Mouse (Mus musculus) regulatory T cell (primary cell): ENCODE results near the gene Rptor.

ENCODE experiments used
- in situ Hi-C: fragments of 300-600 bp; cut with MboI, MseI; formaldehyde crosslinking; loops from one replicate; pipeline ENCODE4 v1.15.1; 2025; ENCODE audit warnings: high pct_unique_total_duplicates

The Rptor gene

DNA sequence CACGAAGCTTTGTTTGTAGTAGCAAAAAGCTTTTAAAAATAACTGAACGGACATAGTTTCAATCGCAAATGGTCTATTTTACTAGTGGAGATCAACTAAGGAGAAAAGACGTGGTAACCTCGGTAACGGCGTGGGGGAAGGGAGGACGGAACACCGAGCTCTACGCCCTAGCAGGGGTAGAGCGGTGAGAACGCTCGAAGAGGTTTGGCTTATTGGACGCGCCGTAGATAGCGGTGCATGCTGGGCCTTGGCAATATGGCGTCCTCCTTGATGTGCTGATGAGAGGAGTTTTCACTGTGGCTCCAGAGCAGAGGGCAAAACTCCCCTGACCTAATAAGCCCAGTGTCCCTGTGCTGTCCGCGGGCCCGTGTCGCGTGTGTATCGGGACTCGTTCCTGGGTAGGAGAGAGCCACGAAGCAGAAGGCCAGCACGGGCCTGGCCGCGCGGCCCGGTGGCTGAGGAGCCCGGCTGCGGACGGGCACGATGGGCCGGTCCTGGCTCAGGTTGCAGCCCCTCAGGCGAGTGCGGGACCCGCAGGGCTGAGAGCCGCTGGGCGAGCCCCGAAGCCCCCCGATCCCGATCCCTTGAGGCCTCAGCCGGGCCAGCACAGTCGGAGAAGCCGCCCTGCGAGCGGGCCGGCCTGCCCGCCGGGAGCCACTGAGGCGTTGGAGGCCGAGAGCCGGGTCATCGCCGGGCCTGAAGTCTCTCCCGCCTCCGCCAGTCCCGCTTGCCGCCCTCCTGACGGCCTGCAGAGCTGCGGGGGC is at the start of gene Rptor:
TSS of gene Rptor (plus strand) at position 143 of the 764 bp plus-strand sequence.
- in situ Hi-C loops, result no loop called here

DNA sequence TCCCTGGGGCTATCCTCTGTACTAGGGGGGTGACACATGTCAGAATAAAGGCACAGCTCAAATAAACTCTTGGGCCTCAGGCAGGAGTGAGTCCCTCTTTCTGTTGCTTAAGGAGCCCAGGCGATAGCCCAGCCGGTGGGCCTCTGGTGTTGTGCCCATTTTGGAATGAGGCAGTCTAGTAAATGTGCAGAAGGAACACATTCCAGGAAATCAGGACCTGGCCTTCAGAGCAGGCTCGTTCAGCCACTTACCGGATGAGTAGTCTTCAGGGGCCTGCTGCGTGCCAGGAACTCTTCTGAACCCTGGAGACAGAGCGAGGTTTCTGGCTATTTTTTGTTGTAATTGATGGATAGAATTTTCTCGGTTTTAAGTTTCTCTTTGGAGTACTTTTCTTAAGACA is 48.0 kb upstream of the Rptor start:
- in situ Hi-C loops, result no loop called here

DNA sequence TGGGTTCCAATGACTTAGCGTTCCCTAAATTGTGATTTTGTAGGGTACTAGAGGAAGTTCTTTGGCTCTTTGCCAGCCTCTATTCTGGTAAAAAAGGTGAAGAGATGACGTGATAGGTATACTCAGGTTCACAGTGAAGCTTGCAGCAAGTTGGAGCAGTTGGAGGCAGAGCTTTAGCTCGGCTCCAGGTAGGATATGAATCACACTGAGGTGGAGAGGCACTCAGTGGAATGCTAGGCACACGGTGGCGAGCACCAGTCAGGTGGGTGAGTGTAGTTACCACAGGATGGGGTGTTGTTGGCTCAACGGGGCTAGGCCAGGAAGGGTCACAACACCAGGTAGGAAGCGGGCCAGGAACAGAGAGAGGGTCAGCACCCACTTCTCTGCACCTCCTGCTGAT is 47.5 kb upstream of the Rptor start:
- in situ Hi-C loops, result no loop called here

DNA sequence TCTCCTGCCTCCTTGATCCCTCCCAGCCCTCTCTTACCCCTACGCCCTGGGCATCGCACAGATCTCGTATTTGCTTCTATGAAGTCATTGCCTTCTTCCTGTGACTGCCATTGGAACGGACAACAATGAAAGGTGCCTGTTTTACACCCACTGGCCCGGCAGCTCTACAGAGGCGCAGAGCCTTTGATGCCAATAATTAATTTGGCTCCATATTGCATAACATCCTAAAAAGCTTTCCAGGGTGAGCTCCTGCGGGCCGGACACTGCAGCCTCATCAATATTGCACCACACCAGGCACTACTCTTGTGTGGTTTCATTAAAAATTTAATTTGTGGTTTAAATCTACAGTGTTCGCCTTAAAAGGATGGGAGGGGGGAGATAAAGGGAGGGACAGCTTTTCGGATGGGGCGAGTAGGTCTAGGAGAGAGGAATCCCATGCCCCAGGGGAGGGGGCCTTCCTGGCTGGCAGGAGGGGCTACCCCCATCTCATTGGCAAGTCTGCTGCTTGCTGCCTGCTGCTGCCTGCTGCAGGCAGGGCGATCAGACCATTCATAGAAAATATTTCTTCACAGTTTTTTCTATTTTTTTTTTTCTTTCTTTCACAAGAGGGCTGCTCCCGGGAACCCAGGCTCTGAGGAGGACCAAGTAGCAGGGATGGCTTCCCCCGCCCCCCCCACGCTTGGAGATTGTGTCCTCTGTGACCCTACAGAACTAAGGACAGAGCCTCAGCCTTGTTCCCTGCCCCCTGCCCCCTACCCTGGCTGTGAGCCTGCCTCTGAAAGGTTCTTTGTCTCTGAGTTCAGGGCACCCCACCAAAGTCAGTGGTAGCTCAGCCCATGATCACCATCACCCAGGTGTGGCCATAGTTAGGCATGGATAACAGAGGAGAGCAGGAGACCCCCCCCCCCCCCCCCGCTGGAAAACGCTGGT is 44.5 kb upstream of the Rptor start:
- in situ Hi-C loops, result no loop called here

DNA sequence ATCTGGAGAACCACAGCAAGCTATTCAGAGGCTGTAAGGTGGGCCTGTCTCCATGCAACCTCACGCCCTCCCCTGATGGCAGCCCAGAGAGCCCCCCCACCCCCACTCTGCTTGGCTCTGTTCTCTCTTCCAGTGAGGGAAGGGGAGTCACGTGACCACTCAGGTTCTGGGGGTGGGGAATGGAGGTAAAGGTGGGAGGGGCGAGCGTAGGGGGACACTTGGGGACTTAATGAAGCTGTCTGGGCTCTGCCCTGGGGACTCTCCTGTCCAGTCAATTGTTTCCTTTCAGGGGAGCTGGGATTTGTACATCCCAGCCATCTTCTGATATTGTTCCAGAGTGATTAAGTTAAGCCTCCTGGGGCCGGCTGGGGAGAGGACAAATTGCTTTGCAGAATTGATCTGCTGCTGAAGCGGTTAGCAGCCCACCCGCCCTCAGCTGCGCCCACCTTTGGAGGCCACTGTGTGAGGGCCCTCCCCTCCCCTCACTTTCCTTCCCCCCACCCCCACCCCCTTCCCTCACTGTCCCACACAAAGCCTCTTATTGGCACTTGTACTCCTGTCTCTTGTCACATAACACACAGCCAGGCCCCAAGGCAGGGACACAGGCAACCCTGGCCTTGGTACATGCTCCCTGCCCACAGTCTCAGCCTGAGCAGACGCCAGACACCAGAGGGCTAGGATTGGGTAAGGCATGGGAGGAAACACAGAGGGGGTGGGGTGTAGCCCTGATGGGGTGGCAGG is 43.7 kb upstream of the Rptor start:
- in situ Hi-C loops, result no loop called here

DNA sequence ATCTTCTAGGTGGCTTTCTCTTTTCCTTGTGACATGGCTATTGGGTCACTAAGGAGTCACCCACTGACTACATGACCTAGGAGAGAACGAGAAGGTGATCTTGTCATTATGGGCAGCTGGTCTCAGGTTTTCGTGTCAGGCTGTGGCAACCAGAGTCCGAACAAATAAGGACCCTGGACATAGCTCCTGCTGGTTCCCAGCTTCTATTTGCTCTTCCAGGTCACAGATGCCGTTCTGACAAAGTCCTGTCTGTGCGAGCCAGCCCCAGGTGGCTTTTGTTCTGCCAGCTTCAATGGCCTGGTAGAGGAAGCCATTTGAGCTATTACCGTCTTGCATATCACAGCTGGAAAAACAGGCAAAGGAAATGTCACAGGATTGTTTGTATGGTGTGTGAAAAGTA is 40.4 kb upstream of the Rptor start:
- in situ Hi-C loops, result no loop called here

DNA sequence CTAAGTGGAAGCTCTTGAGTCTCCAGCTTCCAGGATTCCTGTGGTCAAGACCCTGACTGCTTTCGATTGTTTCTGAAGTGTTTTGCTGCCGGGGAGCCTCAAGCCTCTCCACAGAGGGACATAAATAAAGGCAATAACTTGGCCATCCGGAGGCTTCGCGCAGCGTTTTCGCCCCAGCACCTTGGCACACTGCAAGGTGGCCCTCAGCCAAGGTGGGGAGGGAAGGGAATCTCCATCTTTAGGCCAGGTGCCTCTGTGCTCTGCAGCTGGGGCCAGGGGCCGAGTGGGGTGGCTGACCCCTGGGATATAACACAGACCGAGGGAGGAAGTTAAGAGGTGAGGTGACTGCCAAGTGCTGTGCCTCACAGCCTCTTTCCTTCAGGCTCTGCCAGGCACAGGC is 39.5 kb upstream of the Rptor start:
- in situ Hi-C loops, result no loop called here

DNA sequence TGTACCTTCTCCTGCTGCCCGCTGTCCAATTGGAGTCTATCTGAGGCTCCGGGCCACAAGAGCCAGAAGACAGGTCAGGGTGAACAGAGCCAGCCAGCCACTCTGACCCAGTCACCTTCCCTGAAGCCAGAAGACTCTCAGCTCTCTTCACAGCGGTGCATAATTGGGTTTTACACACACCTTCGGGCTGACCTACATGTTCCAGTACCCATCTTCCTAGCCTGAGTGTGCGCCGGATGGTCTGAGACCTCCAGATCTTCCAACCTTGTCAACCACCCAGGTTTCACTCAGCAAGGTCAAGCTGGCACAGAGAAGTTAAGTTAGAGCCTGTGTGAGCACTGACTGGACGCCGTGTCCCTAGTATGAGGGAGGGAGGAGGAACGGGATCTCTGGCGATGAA is 38.3 kb upstream of the Rptor start:
- in situ Hi-C loops, result no loop called here

DNA sequence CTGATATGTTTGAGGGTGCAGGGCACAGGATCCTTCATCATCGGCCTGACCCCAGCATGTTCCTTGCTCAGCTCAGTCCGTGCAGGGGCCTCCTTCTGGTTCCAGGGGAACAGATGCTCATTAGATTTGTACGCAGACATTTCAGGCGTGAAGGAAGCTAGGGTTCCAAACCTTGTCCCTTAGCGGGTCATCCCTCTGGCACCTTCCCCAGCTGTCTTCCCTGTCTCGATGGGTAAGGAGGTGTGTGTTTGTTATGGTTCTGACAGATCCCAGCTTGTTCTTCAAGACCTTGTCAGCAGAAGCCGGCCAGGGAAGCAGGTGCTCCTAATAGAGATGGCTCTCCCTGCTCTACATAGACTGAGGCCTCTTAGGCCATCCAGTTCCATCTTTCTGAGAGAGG is 37.7 kb upstream of the Rptor start:
- in situ Hi-C loops, result no loop called here

DNA sequence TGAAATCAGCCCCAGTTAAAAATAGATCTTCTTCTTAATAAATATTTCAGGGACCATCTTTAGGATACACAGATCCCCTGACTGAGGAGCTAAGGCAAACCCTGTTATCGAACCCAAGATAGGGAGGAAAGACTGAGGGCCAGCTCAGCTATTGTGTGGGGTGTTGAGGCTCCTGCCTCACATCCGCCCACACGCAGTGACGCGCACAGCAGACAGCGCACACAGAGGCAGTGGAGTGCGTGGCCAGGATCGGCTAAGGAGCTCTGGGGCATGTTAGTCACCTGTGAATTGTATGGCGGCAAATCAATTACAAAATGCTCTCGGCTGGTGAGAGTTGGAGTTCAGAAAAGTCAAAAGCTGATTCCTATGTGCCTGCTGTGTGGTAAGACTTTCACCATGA is 37.0 kb upstream of the Rptor start:
- in situ Hi-C loops, result no loop called here

DNA sequence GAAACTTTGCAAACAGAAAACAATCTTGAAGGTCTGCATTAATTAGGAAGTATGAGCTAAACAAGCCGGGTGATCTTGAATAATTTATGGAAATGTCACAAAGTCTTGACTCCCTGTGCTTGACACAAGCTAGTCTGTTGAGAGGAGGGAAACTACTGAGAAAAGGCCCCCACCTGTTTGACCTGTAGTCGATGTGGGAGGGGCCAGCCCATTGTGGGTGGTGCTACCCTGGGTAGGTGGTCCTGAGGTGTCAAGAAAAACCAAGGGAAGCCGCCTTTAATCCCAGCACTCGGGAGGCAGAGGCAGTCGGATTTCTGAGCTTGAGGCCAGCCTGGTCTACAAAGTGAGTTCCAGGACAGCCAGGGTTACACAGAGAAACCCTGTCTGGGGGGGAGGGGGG is 36.5 kb upstream of the Rptor start:
- in situ Hi-C loops, result no loop called here

DNA sequence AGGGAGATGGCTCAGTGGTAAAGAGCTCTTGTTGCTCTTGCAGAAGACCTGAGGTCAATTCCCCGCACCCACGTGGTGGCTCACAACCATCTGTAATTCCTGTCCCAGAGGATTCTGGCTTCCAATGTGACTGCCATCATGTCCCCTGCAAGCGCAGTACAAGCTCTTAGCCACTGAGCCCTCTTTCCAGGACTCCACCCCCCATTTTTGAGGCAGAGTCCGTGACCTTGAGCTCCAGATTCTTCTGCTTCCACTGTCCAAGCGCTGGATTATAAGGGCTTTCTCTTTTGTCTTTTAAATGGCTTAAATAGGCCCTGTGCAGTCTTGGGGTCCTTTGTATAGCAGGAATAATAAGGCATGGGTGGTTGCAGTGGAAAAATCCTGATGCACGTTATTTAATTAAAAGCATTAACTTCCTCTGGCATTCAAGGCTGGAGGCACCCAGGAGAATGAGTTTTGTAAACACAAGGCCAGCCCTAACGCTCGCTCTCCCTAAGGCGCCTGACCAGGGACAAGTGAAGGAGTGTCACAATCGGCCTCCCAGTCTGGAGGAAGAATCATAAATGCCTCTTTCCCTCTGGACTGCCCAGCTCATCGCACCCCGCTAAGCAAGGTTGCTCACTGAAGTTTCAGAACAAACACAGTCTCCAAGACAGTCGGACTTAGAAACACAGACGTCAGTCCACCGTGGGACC is 30.2 kb upstream of the Rptor start:
- in situ Hi-C loops, result no loop called here

DNA sequence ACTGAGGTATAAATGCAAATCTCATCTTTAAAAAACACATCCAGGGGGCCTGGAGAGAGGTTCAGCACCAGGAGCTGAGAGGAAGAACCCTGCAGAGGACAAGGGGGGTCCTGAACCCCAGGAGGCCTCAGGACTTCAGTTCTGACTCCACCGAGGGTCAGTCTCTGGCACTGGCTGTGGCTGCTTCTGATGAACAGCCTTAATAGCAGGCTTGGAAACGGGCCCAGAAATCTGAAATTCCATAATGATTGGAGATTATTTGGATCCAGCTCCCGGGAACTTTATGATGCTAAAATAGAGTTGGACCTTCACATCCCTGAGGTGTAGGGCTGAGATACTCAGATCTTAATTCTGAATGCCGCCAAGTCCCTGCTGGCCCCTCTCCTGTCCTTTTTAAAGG is 25.9 kb upstream of the Rptor start:
- in situ Hi-C loops, result no loop called here

DNA sequence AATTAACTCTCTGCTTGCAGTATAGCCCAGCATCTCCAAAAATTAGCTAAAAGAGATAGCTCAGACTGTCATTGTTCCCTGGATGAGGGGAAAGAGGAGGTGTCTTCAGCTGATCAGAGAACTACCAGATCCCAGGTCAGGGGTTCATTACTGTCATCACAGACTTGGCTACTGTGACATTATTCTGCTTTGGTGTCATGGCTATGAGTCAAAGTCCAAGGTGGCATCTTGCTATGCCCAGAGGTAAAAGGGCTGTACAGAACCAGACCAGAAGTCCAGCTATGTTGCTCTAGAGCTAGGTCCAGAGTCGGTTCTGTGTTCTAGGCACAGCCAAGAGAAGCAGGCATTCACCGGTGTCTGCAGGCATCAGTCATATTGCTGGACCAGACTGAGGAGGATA is 25.0 kb upstream of the Rptor start:
- in situ Hi-C loops, result no loop called here

DNA sequence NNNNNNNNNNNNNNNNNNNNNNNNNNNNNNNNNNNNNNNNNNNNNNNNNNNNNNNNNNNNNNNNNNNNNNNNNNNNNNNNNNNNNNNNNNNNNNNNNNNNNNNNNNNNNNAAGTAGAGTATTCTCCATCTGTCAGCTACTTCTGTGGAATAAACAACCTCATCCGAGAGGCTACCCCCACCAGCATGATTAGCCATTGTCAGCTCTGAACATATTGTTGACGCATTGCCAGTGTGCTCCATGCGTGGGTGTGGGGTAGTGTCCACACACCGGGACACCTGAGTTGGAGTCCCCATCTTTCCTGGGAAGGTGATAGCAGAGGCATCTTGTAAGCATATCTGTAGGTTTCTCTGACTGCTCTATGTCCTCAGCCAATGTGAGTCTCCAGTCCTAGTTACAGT is 16.2 kb upstream of the Rptor start:
- in situ Hi-C loops, result no loop called here

DNA sequence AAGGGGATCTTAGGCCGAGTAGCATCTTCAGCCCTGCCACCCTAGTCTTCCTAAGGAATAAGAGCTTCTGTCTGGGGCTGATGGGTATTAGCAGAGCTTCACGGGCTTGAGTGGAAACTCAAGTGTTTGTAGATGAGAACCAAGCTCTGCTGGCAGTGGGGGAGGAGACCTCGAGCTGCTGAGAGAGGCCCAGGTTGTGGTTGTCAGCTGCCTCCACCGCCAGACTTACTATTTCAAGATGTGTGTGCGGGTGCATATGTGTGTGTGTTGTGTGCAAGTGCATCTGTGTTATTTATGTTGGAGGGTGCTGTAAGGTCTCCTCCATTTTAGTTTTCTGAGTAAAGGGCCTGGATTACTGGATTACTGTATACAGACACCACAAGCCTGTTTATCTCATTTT is 15.6 kb upstream of the Rptor start:
- in situ Hi-C loops, result no loop called here

DNA sequence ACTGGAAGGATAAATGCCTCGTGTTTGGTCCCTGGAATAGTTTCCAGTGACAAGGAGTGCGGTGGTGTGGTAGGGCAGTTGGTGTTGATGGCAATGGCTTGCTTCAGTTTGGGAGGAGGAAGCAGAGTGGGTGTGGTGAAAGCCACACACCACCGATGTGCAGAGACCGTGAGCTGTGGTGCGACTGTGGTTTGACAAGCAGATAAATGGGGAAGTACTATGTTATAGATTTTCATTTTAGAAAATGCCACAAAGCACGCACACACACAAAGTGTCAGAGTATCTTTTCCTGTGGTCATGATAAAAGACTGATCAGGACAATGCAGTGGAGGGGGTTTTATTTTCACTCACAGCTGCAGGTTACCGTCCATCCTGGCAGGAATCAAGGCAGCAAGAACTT is 13.5 kb upstream of the Rptor start:
- in situ Hi-C loops, result no loop called here

DNA sequence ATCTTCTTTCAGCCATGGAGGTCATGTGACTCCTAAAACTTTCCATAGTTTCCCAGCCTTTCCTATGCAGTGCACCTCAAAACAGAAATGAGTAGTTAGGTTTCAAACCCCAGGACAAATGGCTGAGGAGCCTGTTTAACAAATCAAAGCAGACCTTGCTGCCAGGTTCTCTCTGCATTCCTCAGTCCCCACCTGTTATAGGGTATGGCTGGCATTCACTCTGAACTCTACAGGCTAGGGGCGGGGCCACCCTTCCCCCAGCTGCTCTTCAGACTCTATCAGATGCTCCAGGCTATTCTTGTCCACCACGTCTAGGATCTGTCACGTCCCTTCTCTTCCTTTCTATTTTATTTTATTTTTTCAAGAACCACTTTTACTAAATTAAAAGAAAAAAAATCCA is 8.7 kb upstream of the Rptor start:
- in situ Hi-C loops, result no loop called here

DNA sequence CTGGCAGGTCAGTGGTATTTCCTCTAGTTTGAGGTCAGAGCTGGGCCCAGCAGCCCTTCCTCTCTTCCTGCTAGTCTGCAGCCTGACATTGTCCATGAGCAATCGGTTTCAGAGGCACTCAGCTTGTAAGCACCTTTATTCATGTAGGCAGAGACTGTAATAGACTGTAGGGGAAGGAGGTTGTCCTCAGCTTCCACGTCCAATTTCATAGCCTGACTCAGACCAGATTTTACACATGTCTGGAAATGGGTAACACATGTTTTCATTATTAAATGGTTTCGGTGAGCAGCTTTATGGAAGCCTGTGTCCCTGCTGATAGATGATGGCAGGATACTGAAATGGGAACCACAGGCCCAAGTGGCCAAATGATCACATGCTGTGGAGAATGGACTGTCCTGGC is 3.8 kb upstream of the Rptor start:
- in situ Hi-C loops, result no loop called here

DNA sequence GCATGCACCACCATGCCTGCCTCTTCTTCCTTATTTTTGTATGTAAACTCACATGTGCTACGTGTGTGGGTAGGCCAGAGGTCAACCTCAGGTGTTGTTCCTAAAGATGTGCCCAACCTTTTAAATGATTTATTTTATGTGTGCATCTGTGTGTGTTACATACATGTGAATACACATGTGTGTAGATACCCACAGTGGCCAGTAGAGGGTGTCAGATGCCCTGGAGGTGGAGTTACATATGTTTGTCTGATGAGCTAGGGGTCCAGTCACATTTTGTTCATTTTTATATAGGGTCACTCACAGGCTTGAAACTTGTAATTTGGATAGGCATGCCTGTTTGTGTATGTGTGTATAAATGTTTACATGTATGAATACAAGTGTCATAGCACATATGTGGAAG is 2.4 kb upstream of the Rptor start:
- in situ Hi-C loops, result no loop called here

DNA sequence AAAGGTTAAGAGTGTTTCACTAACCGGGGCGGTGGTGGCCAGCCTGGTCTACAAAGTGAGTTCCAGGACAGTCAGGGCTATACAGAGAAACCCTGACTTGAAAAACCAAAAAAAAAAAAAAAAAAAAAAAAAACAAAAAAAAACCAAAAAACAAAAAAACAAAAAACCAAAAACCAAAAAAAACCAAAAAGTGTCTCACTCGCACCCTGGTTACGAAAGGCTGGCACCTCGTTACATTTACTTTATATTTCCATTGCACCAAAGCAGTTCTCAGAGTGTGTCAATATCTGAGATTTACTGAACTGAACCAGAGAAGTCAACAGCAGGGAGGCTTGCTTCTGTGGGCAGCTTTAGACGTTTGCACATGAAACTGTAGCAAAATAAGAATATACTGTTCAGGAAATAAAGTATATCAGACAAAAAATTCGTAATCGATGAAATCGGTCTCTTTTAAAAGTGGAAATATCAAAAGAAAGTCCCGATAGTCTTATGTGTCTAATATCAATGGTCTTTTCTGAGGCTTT is 466 bp upstream of the Rptor start:
- in situ Hi-C loops, result no loop called here

DNA sequence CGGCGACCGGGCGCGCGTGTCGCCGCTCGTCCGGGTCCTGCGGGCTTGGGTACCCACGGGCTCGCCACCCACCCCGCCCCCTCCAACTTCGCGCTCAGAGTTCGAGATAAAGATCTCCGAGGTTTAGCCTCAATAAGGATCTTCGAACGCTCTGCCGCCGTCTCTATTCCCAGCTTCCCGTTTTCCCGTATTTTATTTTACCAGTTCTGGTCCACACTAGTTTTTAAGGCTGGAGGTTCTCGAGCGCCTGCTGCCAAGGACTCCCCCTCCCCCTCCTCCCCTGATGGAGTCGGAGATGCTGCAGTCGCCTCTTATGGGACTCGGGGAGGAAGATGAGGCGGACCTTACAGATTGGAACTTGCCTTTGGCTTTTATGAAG is 811 bp downstream of the Rptor start:
- in situ Hi-C loops, result no loop called here
